Mouse (Mus musculus): ENCODE results near the gene Zbtb41.

Gene Zbtb41

GRCm38 (mm10) chr1:139478898-139479297, 56.8 kb downstream of the Zbtb41 start:
- no peak for DNase-seq (ENCODE audit: low spot score)

GRCm38 (mm10) chr1:139480246-139480645, 58.2 kb downstream of the Zbtb41 start:
- DNase-seq (ENCODE audit: low spot score) = no peak

DNA sequence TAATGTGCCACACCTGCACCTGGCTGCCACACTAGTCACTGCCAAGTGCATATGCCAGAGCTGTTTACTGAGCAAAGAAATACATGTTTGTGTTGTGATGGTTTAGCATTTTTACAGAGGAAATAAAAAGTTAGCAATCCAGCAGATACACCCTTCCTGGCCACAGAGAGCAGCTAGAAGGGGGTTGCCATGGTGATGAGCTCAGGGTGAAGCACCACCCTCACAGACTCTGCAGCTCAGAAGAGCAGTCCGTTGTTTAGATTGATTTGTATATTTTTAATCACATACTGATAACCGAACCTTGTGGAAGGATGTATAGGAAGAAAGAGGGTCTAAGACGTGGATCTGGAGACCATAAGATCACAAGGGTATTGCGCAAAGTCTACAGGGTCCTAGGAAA, 59.1 kb downstream of the Zbtb41 start:
- DNase-seq (ENCODE audit: low spot score) = no peak

- no peak for DNase-seq (ENCODE audit: low spot score)
These were observed 72.5 kb downstream of the Zbtb41 start for GRCm38 (mm10) chr1:139494630-139495029.

DNA sequence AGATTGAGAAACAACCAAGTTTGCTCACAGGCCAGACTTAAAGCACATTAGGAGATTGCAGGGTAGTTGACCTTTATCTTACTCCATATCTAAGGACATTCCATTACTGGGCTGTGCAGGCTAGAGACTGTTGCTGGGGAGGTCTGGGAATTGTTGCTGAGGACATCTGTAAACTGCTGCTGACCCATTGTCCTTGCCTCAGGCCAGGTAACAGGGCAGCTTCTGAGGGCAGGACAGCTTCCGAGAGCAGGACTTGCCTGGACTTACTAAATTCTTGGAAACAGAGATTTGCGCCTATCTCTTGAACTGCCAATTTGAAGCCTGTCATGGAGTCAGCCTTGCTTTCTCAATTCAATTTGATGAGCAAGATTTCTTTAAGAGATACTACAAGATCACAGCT, 73.3 kb downstream of the Zbtb41 start:
- DNase-seq (ENCODE audit: low spot score) = no peak

- DNase-seq (ENCODE audit: low spot score) = no peak
These were observed 74.1 kb downstream of the Zbtb41 start for GRCm38 (mm10) chr1:139496212-139496611.

DNA sequence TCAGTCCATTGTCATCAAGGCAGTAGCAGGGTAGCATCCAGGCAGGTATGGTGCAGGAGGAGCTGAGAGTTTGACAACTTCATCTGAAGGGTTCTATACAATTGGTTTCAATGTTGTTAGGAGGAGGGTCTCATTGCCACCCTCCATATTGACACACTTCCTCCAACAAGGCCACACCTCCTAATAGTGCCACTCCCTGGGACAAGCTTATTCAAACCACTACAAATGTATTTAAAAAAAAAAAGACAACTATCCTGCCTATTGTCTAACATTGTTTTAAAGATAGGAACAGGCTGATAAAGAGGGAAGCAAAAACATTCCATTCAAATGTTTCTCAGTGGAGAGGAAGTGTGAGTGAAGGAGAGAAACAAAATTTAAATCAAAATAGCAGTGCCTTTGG, 77.7 kb downstream of the Zbtb41 start:
- DNase-seq (ENCODE audit: low spot score) = no peak

DNA sequence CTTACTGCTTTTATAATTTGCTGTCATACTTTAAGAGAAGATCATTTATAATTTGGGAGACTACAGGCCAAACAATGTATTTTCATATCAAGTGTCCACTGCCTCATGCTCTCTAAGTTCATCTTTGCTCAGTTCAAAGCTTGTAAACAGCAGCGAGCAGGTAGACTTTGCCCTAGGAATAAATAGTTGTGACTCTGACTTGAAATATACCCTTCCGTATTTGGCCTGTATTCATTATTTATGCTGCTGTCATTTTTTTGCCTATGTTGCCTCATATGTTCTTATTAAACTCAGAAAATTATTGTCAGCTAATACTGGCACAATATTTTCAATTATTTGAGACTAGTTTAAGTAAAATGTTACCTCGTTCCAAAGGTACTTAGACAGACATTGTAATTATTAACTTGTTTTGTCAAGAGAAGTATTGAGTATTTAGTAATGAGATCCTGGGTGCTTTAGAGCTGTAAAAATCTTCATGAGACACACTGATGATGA, 79.2 kb downstream of the Zbtb41 start, which contains the start of gene F13b:
Gene F13b (plus strand): TSS at position 445 of the 495 bp plus-strand sequence.
- DNase-seq (ENCODE audit: low spot score) = no peak

Measured in urinary bladder, postnatal 10 days (tissue).